Mouse (Mus musculus): Measurements from ENCODE around the gene Camk2n2. TPM values are rescaled to one million over a fixed set of nuclear protein-coding genes. Genes with fewer than 3 reads are reported as not detected.

The Camk2n2 gene
- polyA plus RNA-seq, 1 experiment: 3.5 TPM

DNA sequence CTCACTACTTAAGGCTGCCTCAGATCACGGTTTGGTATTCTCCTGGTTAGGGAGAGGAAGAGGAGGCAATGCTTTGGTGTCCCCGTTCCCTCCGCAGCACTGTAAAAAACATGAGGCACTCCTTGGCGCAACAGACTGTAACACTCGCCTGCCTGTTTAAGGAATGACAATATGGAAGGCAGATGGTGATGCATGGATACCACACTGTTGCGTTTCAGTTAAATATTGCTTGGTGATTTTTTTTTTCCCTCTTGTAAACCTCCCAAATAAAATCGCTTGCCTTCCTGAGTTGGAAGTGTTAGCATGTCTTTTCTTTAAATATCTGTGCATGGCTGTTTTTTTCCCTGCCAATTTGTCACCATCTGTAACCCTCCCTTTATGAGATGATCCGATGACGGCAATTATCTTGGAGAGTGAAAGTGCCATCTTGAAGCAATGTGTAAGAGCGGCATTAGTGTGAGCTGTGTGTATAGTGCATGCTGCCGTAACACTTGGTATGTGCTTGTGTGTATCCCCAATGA lies 7.8 kb upstream of the Camk2n2 start:
- TF ChIP-seq CTCF (IDR thresholded peaks at IDR 0.05; ENCODE audit: borderline replicate concordance, control insufficient read depth, extremely low read depth, insufficient read depth, low read length, poor library complexity) (no peak), POLR2A (IDR thresholded peaks at IDR 0.05; ENCODE audit: control insufficient read depth, extremely low read depth, insufficient read depth, low read length, poor library complexity) (no peak)
- Histone ChIP-seq H3K4me1 (replicated peaks; ENCODE audit: control insufficient read depth, insufficient read depth, low read length) (peaks cover 6% of the 10 kb centered on the region), H3K4me3 (ENCODE audit: control insufficient read depth, insufficient read depth, low read length) (no peak overlapping the region), H3K36me3 (ENCODE audit: control insufficient read depth, insufficient read depth, low read length) (no peaks in the 10 kb centered on the region), H3K27me3 (ENCODE audit: control insufficient read depth, insufficient read depth, low read length) (peaks cover 11% of the 10 kb centered on the region; the same call in 1 of the 2 replicates), H3K27ac (ENCODE audit: control insufficient read depth, insufficient read depth, low read length) (no peak overlapping the region)
- 80% methylated on average over 11 of the region's 11 CpGs for WGBS
- no peak for DNase-seq

DNA sequence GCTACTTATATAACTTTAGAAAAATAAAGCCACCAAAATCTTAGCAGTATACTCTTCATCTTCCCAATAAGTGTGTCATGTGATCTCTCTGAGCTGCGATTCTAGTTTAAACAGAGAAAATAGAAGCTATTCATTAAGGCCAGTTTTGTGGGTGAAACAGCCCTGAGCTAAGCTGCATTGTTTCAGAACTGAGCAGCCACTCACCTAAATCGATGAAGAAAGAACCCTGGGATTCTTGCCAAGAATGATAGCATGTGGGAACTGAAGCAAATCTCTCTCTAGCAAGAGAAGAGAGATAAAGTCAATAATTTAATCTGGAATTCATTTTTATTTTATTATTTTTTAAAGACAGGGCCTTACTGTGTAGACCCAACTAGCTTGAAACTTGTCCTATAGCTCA lies 2.1 kb upstream of the Camk2n2 start:
- no peak for DNase-seq
- peaks cover 24% of the 10 kb centered on the region for H3K4me1 ChIP-seq (replicated peaks; ENCODE audit: control insufficient read depth, insufficient read depth, low read length)
- WGBS: 75% methylated on average over 2 of the region's 2 CpGs
- peaks cover 11% of the 10 kb centered on the region; the same call in 1 of the 2 replicates for H3K27me3 ChIP-seq (ENCODE audit: control insufficient read depth, insufficient read depth, low read length)
- H3K27ac ChIP-seq (ENCODE audit: control insufficient read depth, insufficient read depth, low read length): no peak overlapping the region
- TF ChIP-seq CTCF (IDR thresholded peaks at IDR 0.05; ENCODE audit: borderline replicate concordance, control insufficient read depth, extremely low read depth, insufficient read depth, low read length, poor library complexity) (no peak), POLR2A (IDR thresholded peaks at IDR 0.05; ENCODE audit: control insufficient read depth, extremely low read depth, insufficient read depth, low read length, poor library complexity) (no peak)
- no peak overlapping the region for H3K4me3 ChIP-seq (ENCODE audit: control insufficient read depth, insufficient read depth, low read length)
- no peaks in the 10 kb centered on the region for H3K36me3 ChIP-seq (ENCODE audit: control insufficient read depth, insufficient read depth, low read length)

DNA sequence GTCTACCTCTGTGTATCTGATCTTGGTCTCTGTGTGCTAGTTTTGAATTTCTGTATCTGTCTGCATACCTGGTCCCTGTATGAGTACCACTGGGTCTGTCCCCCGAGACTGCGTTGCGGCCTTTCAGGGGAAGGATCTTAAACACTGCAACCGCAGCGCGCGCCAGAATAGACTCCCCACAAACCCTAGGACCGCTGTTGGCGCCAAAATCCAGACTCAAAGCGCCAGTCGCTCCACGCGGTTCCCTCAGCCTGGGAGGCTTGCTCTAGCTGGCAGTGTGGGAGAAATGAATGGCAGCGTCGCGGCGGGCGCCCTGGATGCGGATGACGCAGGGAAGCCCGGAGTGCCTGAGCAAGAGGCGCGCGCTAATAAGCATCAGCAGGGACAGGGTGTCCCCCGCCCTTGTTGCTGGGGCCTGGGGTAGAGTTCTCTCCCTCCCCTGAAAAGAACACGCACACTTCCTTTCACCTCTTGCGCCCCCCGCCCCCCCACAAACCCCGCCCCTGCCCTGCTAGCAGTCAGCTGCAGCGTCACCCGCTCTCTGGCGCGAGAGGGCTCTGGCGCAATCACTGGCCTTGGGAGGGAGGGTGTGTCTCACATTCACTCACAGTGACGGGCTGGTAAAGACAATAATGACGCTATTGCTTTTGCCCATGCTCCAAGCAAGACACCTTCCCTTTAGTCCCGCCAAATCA lies 1.1 kb upstream of the Camk2n2 start:
- under 1% methylated on average over 36 of the region's 37 CpGs for WGBS
- H3K4me1 ChIP-seq (replicated peaks; ENCODE audit: control insufficient read depth, insufficient read depth, low read length): peaks cover 24% of the 10 kb centered on the region
- peak; percentile 17 for DNase-seq
- H3K36me3 ChIP-seq (ENCODE audit: control insufficient read depth, insufficient read depth, low read length): no peaks in the 10 kb centered on the region
- H3K27ac ChIP-seq (ENCODE audit: control insufficient read depth, insufficient read depth, low read length): no peak overlapping the region
- peaks cover 11% of the 10 kb centered on the region; the same call in 1 of the 2 replicates for H3K27me3 ChIP-seq (ENCODE audit: control insufficient read depth, insufficient read depth, low read length)
- H3K4me3 ChIP-seq (ENCODE audit: control insufficient read depth, insufficient read depth, low read length): peak overlapping the region; percentile 68
- TF ChIP-seq CTCF (IDR thresholded peaks at IDR 0.05; ENCODE audit: borderline replicate concordance, control insufficient read depth, extremely low read depth, insufficient read depth, low read length, poor library complexity): no peak
- no peak for TF ChIP-seq POLR2A (IDR thresholded peaks at IDR 0.05; ENCODE audit: control insufficient read depth, extremely low read depth, insufficient read depth, low read length, poor library complexity)

DNA sequence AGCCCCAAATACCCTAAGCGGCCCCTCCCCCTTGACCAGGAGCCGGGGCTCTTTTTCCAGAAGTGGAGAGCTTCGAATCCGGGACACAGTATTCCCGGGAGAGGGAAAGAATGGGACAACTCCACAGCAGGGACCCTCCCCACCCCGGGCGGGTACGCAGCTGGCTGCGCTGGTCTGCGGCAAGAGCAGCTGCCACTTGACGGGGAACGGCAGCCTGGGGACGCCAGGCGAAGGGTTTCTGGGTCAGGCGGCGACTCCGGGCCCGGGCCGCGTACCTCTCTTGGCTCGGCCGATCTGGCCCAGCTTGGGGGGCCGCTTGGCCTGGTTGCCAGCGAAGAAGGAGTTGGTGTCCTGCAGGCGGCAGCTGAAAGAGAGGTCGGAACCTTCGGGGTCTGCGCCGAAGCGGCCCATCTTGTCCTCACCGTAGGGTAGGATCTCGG lies 316 bp downstream of the Camk2n2 start:
- Histone ChIP-seq H3K4me1 (replicated peaks; ENCODE audit: control insufficient read depth, insufficient read depth, low read length) (peaks cover 24% of the 10 kb centered on the region), H3K27ac (ENCODE audit: control insufficient read depth, insufficient read depth, low read length) (no peak overlapping the region), H3K36me3 (ENCODE audit: control insufficient read depth, insufficient read depth, low read length) (no peaks in the 10 kb centered on the region), H3K27me3 (ENCODE audit: control insufficient read depth, insufficient read depth, low read length) (peaks cover 11% of the 10 kb centered on the region; the same call in 1 of the 2 replicates), H3K4me3 (ENCODE audit: control insufficient read depth, insufficient read depth, low read length) (peak overlapping the region; percentile 68)
- 2% methylated on average over 32 of the region's 32 CpGs for WGBS
- peak; percentile 5 for DNase-seq
- TF ChIP-seq CTCF (IDR thresholded peaks at IDR 0.05; ENCODE audit: borderline replicate concordance, control insufficient read depth, extremely low read depth, insufficient read depth, low read length, poor library complexity) (no peak), POLR2A (IDR thresholded peaks at IDR 0.05; ENCODE audit: control insufficient read depth, extremely low read depth, insufficient read depth, low read length, poor library complexity) (no peak)

DNA sequence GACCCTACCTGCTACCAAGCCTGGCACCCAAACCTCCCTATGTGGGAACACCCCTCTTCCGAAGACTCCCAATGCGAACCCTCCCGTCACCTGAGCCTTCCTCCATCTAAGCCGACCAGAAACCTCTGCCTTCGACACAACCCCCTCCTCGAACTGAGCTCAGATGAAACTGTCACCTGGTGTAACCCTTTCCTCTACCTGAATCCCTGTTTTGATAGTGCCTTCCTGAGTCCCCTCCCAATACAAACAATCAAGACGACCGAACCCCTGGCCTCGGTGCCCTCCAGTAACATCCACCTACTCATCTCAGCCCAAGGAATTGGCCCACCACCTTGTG lies 720 bp downstream of the Camk2n2 start:
- TF ChIP-seq CTCF (IDR thresholded peaks at IDR 0.05; ENCODE audit: borderline replicate concordance, control insufficient read depth, extremely low read depth, insufficient read depth, low read length, poor library complexity) (no peak), POLR2A (IDR thresholded peaks at IDR 0.05; ENCODE audit: control insufficient read depth, extremely low read depth, insufficient read depth, low read length, poor library complexity) (no peak)
- WGBS: 2% methylated on average over 9 of the region's 9 CpGs
- peaks cover 11% of the 10 kb centered on the region; the same call in 1 of the 2 replicates for H3K27me3 ChIP-seq (ENCODE audit: control insufficient read depth, insufficient read depth, low read length)
- H3K4me3 ChIP-seq (ENCODE audit: control insufficient read depth, insufficient read depth, low read length): no peak overlapping the region
- DNase-seq: no peak
- H3K27ac ChIP-seq (ENCODE audit: control insufficient read depth, insufficient read depth, low read length): no peak overlapping the region
- H3K4me1 ChIP-seq (replicated peaks; ENCODE audit: control insufficient read depth, insufficient read depth, low read length): peaks cover 24% of the 10 kb centered on the region
- H3K36me3 ChIP-seq (ENCODE audit: control insufficient read depth, insufficient read depth, low read length): no peaks in the 10 kb centered on the region

DNA sequence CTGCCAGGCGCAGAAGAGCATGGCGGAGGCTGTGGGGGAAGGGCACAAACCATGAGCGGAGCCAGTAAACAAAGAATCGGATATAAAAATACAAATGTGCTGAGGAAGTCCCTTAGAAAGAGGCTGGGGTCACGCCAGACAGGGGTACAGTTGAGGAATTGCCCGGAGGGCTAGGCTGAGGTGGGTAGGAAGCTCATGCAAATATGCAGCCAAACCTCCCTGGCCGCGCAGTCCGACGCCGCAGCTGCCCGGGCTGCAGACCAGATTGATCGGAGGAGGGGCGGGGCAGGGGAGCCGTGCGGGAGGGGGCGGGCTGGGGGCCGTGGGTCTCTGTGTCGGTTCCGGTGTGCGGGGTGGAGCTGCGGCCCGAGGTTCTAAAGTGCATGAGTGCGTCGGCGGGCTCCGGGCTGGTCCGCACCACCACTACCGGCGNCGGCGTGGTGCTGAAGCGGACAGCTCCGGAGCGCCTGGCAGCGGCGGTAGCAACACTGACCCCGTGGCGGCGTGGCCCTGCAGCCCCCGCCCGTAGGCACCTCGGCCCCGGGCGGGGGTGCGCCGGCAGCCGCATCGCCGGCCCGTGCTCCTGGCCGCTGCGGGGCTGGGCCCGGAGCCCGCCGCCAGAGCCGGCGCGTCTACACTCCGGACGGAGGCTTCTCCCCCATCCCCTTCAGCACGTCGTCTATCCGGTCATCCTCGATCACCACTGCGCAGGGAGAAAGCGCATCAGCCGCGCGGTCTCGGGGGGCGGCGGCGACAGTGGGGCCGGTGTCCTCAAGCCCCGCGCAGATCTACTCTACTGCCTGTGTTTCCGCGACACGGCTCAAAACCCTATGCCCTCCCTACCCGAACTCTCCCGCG lies 1.3 kb downstream of the Camk2n2 start:
- no peaks in the 10 kb centered on the region for H3K36me3 ChIP-seq (ENCODE audit: control insufficient read depth, insufficient read depth, low read length)
- H3K4me1 ChIP-seq (replicated peaks; ENCODE audit: control insufficient read depth, insufficient read depth, low read length): peaks cover 24% of the 10 kb centered on the region
- WGBS: 8% methylated on average over 82 of the region's 83 CpGs
- peaks cover 11% of the 10 kb centered on the region; the same call in 1 of the 2 replicates for H3K27me3 ChIP-seq (ENCODE audit: control insufficient read depth, insufficient read depth, low read length)
- peak; percentile 7 for DNase-seq
- TF ChIP-seq POLR2A (IDR thresholded peaks at IDR 0.05; ENCODE audit: control insufficient read depth, extremely low read depth, insufficient read depth, low read length, poor library complexity) (no peak), CTCF (IDR thresholded peaks at IDR 0.05; ENCODE audit: borderline replicate concordance, control insufficient read depth, extremely low read depth, insufficient read depth, low read length, poor library complexity) (no peak)
- no peak overlapping the region for H3K27ac ChIP-seq (ENCODE audit: control insufficient read depth, insufficient read depth, low read length)
- no peak overlapping the region for H3K4me3 ChIP-seq (ENCODE audit: control insufficient read depth, insufficient read depth, low read length)

Measured in thymus, adult 2 months (tissue).